Mouse (Mus musculus) limb, embryonic 14.5 days (tissue): ENCODE measurements around the gene Hsd17b3. TPM values are rescaled to one million over a fixed set of nuclear protein-coding genes. Genes with fewer than 3 reads are reported as not detected.

Experiments used
- ATAC-seq: fragments of 200-750 bp; cut with Nextera tagmentation; 2 replicates; pipeline ENCODE4 v1.8.0; 2017; ENCODE audit warnings: low read depth, moderate number of reproducible peaks, moderate TSS enrichment; ENCODE audit not compliant: low FRiP score
- DNase-seq: peaks from one replicate; pipeline ENCODE4 v3.0.0-alpha.2; 2015; ENCODE audit warnings: low spot score
- H3K27ac ChIP-seq: fragments of 300-500 bp; sonication (generic); replicated peaks from 2 replicates; pipeline ENCODE4 v1.5.1; 2014; ENCODE audit warnings: low read depth, mild to moderate bottlenecking, low read length, moderate library complexity, mixed read lengths
- H3K27me3 ChIP-seq: fragments of 300-500 bp; sonication (generic); 2 replicates; pipeline ENCODE4 v1.6.1; 2014; ENCODE audit warnings: low read length, mixed read lengths; ENCODE audit not compliant: control insufficient read depth, insufficient read depth
- H3K36me3 ChIP-seq: fragments of 300-500 bp; sonication (generic); 2 replicates; pipeline ENCODE4 v1.6.1; 2014; ENCODE audit warnings: mild to moderate bottlenecking, low read length, moderate library complexity, mixed read lengths; ENCODE audit not compliant: control insufficient read depth, insufficient read depth
- H3K4me1 ChIP-seq: fragments of 300-500 bp; sonication (generic); 2 replicates; pipeline ENCODE4 v1.6.1; 2014; ENCODE audit warnings: antibody characterized with exemption, low read length, mixed read lengths; ENCODE audit not compliant: control insufficient read depth, insufficient read depth
- H3K4me2 ChIP-seq: fragments of 300-500 bp; sonication (generic); replicated peaks from 2 replicates; pipeline ENCODE4 v1.6.1; 2014; ENCODE audit warnings: low read depth, mild to moderate bottlenecking, low read length, moderate library complexity; ENCODE audit not compliant: severe bottlenecking
- H3K4me3 ChIP-seq: fragments of 300-500 bp; sonication (generic); replicated peaks from 2 replicates; pipeline ENCODE4 v1.5.1; 2014; ENCODE audit warnings: low read length
- H3K9ac ChIP-seq: fragments of 300-500 bp; sonication (generic); 2 replicates; pipeline ENCODE4 v1.6.1; 2014; ENCODE audit warnings: mild to moderate bottlenecking, low read depth, low read length, moderate library complexity; ENCODE audit not compliant: severe bottlenecking
- H3K9me3 ChIP-seq: fragments of 300-500 bp; sonication (generic); 2 replicates; pipeline ENCODE4 v1.6.1; 2016; ENCODE audit warnings: low read length; ENCODE audit not compliant: control insufficient read depth
- POLR2A ChIP-seq: fragments of 200-500 bp; IDR thresholded peaks from 2 replicates; pipeline ENCODE4 v1.8.0; 2012; ENCODE audit warnings: inconsistent platforms, mild to moderate bottlenecking, moderate library complexity, borderline replicate concordance; ENCODE audit not compliant: insufficient read depth, insufficient read length; ENCODE audit errors: extremely low read depth
- WGBS: fragments of 180-500 bp; shearing (Covaris S2); extraction: QIAGEN DNeasy Blood & Tissue Kit; methylation state at CpG from one replicate; pipeline ENCODE4 v1.1.7; 2014; 5-methylcytosine and 5-hydroxymethylcytosine counted together
- polyA plus RNA-seq, 2 experiments: library from polyadenylated mRNA; depleted of rRNA in 1 of 2; stranded (reverse) in 1 of 2; unstranded in 1 of 2; fragments of >200 nt; fragmentation: Nextera tagmentation in 1 of 2; extraction: Ambion mirVana in 1 of 2; gene quantifications; 2 replicates each; pipeline versions ENCODE4 v1.2.1 to v1.2.3; 2012 to 2014

Hsd17b3 gene
- polyA plus RNA-seq, 2 experiments = not detected

GRCm38 (mm10) chr13:64123491-64124188 is 34.6 kb upstream of the Hsd17b3 start:
- Histone ChIP-seq H3K9ac (no peak overlapping the region), H3K36me3 (no peaks in the 10 kb centered on the region), H3K27me3 (no peaks in the 10 kb centered on the region), H3K9me3 (0 out of 2 replicates have a peak, but pooled peaks cover 4% of the 10 kb centered on the region), H3K4me3 (no peak overlapping the region), H3K27ac (no peak overlapping the region), H3K4me1 (no peaks in the 10 kb centered on the region), H3K4me2 (no peak overlapping the region)
- DNase-seq (no peak), ATAC-seq (no peak)
- WGBS = 36% methylated on average over 6 of the region's 6 CpGs
- no peak for TF ChIP-seq POLR2A

- Histone ChIP-seq H3K9ac (no peak overlapping the region), H3K27ac (no peak overlapping the region), H3K4me2 (no peak overlapping the region), H3K36me3 (no peaks in the 10 kb centered on the region), H3K4me1 (no peaks in the 10 kb centered on the region), H3K27me3 (no peaks in the 10 kb centered on the region), H3K4me3 (no peak overlapping the region), H3K9me3 (0 out of 2 replicates have a peak, but pooled peaks cover 4% of the 10 kb centered on the region)
- TF ChIP-seq POLR2A = no peak
- 81% methylated on average over 4 of the region's 4 CpGs for WGBS
- ATAC-seq = no peak
- DNase-seq = no peak
These were observed 31.7 kb upstream of the Hsd17b3 start for GRCm38 (mm10) chr13:64120760-64121159.

- DNase-seq (no peak), ATAC-seq (no peak)
- no peaks in the 10 kb centered on the region for H3K9me3 ChIP-seq
- WGBS = 51% methylated on average over 2 of the region's 2 CpGs
- no peak overlapping the region for H3K27ac ChIP-seq
- H3K4me1 ChIP-seq = no peaks in the 10 kb centered on the region
- no peak overlapping the region for H3K9ac ChIP-seq
- H3K27me3 ChIP-seq = no peaks in the 10 kb centered on the region
- no peaks in the 10 kb centered on the region for H3K36me3 ChIP-seq
- H3K4me3 ChIP-seq = no peak overlapping the region
- TF ChIP-seq POLR2A = no peak
- H3K4me2 ChIP-seq = no peak overlapping the region
These were observed 28.4 kb upstream of the Hsd17b3 start for GRCm38 (mm10) chr13:64117442-64117841.

- H3K9me3 ChIP-seq = no peaks in the 10 kb centered on the region
- no peak for TF ChIP-seq POLR2A
- H3K4me2 ChIP-seq = no peak overlapping the region
- 93% methylated on average over 1 of the region's 1 CpGs for WGBS
- no peak for ATAC-seq
- H3K9ac ChIP-seq = no peak overlapping the region
- H3K27ac ChIP-seq = no peak overlapping the region
- H3K36me3 ChIP-seq = no peaks in the 10 kb centered on the region
- no peak overlapping the region for H3K4me3 ChIP-seq
- no peak for DNase-seq
- H3K27me3 ChIP-seq = no peaks in the 10 kb centered on the region
- H3K4me1 ChIP-seq = no peaks in the 10 kb centered on the region
These were observed 21.4 kb upstream of the Hsd17b3 start for GRCm38 (mm10) chr13:64110421-64110820.

GRCm38 (mm10) chr13:64108381-64108850 is 19.4 kb upstream of the Hsd17b3 start:
- DNase-seq = no peak

More at GRCm38 (mm10) chr13:64108381-64108850, 19.4 kb upstream of the Hsd17b3 start:
- Histone ChIP-seq H3K9me3 (no peaks in the 10 kb centered on the region), H3K27me3 (no peaks in the 10 kb centered on the region), H3K4me3 (no peak overlapping the region), H3K27ac (no peak overlapping the region), H3K36me3 (no peaks in the 10 kb centered on the region), H3K4me2 (no peak overlapping the region), H3K9ac (no peak overlapping the region), H3K4me1 (no peaks in the 10 kb centered on the region)
- TF ChIP-seq POLR2A = no peak
- no peak for ATAC-seq
- 20% methylated on average over 5 of the region's 5 CpGs for WGBS
